Mouse (Mus musculus): ENCODE results near the gene Zscan10. TPM values are rescaled to one million over a fixed set of nuclear protein-coding genes. Genes with fewer than 3 reads are reported as not detected.
"Not testable (repeated sequence)": the region's sequence is repeated elsewhere in the genome, so short reads cannot be mapped to it uniquely, and the experiment has no call there.

The Zscan10 gene
- total RNA-seq, 1 experiment from 2014 or later: not detected

DNA sequence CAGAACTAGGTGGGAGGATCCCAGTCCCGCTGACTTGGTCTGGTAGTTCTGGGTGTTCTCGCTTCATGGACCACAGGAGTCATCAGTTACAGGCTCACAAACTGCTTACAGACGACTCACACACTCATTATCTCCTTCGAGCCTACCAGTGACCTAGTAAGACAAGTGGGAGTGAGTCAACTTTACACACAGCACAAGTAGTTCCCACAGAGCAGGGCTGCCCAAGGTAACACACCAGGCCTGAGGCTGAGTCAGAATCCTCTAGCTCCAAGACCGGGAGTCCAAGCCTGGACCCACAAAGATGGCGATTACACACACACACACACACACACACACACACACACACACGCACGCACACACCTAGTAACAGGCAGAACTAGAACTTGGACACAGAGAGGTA is 15.9 kb upstream of the Zscan10 start:
- ATAC-seq (replicated peaks; ENCODE audit: insufficient number of reproducible peaks, low FRiP score, low TSS enrichment, poor library complexity, severe bottlenecking): no peak

DNA sequence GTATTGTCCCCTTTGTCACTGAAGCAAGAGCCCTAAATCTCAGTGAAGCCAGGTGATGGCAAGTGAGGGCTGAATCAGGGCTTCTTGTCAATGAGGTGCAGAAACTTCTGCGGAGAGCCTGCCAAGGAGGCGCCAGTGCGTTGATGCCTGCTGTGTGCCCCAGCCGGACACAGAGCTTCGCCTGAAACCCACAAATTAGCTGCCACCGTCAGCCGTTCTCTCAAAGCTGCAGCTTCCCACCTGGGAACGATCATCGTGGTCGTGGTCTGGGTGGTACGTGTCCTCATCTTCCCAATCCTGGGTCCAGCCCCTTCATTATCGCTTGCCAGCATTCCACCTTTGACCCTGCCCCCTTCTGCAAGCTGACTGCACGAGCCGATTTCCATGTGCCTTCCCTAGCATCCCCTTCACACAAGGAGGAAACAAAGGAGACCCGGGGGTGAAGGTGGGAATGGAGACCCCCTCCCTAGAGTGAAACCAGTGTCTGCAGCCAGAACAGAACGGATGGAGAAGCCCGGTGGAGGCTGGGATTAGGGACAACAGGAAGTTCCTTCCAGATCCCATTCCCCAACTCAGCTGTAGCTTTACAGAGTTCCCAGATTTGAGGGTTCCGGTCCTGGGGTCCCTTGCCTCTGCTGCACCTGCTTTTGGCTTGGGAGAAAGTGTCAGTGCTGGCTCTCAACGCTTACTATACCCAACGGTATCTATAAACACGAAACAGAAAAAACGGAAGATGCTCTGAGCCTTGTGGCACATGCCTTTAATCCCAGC is 14.8 kb upstream of the Zscan10 start:
- ATAC-seq (replicated peaks; ENCODE audit: insufficient number of reproducible peaks, low FRiP score, low TSS enrichment, poor library complexity, severe bottlenecking): no peak

DNA sequence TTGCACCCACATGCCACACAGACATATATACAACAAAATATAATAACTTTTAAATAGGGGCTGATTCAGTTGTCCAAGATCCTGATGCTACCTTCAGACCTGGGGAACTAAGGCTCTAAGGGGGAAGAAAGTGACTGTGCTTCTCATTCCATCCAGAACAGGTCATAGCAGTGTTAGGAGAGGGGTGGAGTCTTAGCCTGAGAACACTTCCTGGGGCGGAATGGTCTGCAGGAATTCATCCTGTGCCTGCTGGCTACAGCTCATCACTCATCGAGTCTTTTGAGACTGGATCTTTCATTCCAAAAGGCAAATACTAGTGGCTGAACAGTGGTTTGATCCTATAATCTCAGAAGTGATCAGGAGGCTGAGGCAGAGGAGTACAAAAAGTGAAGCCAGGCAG is 13.4 kb upstream of the Zscan10 start:
- ATAC-seq (replicated peaks; ENCODE audit: insufficient number of reproducible peaks, low FRiP score, low TSS enrichment, poor library complexity, severe bottlenecking): no peak

DNA sequence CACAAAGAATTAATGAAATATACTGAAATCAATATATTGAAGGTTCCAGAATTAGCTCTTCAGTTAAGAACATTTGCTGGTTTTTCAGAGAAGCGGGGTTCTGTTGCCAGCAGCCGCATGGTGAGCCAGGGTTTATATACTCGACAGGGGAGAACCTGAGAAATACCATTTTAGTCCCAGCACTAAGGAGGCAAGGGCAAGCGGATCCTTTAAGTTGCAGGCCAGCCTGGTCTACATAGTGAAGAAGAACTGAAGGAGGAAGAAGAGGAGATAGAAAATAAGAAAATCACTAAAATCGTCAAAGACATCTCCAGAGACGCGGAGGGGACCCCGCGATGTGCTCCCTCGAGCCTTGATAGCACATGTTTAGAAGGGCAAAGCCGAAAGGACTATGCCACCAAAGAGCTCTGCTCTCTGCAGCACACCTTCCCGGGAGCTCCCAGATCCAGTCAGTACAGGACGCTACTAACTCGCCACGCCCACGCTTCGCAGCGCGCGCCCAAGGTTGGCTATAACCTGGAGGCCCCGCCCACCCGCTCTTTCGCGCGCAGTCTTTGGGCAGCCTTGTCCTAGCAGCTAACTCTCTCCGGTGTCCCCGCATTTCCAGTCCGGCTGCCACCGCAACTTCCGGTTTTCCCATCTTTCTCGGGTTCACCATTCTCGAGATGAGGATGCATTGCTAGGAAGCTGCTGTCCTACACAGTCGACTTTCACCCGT is 8.3 kb upstream of the Zscan10 start:
- peak; percentile 81 for ATAC-seq (replicated peaks; ENCODE audit: insufficient number of reproducible peaks, low FRiP score, low TSS enrichment, poor library complexity, severe bottlenecking)

DNA sequence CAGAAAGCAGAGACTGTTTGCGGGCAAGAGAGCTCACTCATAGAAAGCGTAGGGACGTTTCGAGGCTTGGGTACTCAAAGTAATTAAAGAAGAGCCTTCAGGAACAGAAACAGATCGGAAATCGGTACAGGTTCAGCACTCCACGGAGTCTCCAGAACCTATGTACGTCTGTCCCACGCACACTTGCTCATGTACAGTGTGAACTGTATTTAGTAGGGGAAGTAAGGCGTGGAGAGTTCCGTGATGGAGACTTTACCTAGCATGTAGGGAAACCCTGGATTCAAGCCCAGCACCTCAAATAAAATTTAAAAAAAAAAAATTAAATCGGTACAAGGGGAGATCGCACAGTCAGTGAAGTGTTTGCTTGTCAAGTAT is 7.7 kb upstream of the Zscan10 start:
- no peak for ATAC-seq (replicated peaks; ENCODE audit: insufficient number of reproducible peaks, low FRiP score, low TSS enrichment, poor library complexity, severe bottlenecking)

DNA sequence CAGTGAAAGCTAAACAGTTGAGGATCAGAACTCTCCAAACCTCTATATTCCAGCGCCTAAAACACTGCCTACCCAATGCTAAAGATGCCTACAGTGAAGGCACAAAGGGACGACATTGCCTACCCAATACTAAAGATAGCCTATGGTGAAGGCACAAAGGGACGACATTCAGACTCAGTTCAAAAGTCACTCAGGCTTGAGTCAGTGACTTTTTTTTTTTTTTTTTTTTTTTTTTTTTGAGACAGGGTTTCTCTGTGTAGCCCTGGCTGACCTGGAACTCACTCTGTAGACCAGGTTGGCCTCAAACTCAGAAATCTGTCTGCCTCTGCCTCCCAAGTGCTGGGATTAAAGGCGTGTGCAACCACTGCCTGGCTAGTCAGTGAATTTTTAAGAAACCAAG is 5.5 kb upstream of the Zscan10 start:
- not testable (repeated sequence) for ATAC-seq (replicated peaks; ENCODE audit: insufficient number of reproducible peaks, low FRiP score, low TSS enrichment, poor library complexity, severe bottlenecking)

DNA sequence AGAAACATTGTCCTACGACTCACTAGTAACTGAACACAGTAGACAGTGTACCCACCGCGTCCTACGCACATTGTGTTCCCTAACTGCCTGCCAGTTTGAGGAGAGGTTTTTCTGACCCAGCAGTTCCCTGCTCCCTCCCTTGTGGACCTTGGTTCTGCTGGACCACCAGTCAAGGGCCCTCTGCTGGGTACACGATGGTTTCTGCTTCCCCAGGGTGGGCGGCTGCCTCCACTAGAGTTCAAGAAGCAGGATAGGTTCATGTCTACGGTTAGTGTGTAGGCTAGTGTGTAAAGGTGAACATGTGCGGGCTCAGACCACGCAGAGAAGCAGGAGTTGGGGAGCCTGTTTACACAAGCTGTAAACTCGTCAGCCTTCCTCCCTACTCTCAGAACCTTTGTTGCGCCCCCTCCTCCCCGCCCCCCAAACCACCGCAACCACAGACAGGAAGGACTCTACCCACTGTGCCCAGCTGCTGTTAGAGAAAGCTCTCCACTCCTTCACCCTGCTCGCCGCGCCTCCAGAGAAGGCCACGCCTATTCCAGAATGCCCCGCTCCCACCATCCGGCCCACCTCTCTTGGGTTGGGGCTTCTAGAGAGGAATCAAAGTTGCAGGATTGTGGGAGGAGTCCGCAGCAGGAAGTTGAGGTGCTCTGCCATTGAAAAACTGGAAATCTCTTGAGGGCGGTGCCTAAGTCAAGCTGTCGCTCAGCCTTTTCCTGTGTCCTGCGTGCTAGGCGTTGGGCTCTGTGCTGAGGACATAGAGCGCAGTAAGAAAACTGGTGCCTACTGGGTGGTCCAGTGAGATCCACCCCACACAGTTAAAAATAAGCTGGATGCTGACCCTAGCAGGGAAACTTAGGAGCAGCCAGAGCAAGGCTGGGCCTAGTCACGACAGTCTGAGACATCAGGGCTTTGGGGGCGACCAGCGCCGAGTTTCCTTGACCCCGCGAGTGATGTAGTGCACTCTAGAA is 1.8 kb upstream of the Zscan10 start, which contains the start of gene Zfp13:
Gene Zfp13 (minus strand): TSS at position 906 of the 971 bp plus-strand sequence.
- ATAC-seq (replicated peaks; ENCODE audit: insufficient number of reproducible peaks, low FRiP score, low TSS enrichment, poor library complexity, severe bottlenecking): peak; percentile 82

DNA sequence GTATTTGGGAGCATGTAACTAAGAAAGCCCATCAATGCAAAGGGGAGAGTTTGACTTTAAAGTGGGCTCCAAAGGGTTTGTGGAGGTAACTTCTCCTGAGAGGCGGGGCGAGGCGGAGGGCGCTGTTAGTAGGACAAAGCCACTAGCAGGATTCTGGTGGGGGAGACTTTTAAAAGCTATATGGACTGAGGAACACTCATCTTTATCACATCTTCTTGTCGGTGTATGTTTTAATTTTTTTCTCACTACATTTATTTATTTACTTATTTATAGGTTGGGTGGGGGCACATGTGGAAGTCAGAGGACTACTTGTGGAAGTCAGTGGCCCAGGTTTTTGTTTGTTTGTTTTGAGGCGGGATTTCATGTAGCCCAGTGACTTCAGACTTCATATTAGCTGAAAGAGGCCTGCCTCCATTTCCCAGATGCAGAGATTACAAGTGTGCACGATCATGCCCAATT is 1.0 kb upstream of the Zscan10 start:
- no peak for ATAC-seq (replicated peaks; ENCODE audit: insufficient number of reproducible peaks, low FRiP score, low TSS enrichment, poor library complexity, severe bottlenecking)

DNA sequence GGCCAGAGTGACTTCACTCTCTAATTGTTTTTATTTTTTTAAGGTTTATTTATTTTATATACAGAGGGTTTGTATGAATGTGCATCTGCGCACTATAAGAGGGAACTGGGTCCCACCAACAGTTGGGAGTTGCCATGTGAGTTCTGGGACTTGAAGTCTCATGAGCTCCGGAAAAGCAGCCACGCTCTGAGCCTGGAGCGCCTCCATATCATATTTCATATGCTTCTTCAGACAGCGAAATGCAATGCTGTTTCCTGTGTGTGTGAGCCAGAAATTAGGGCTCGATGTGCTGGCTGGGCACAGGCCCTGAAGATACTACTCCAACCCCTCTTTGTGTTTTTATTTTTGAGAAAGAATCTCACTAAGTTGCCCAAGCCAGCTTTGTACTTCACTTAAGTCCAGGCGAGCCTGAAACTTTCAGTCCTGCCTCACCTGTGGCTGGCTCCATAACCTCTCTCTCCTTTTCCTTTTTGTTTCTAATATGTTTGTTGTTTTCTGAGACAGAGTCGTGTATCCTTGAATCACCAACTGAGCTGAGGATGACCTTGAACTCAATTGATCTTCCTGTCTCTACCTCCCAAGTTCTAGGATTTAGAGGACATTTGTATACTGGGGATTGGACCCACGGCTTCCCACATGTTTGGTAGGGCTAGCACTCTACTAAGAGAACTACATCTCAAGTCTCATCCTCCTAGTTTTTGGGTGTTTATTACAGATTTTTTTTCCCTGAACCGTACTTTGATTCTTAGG is 1.4 kb downstream of the Zscan10 start:
- ATAC-seq (replicated peaks; ENCODE audit: insufficient number of reproducible peaks, low FRiP score, low TSS enrichment, poor library complexity, severe bottlenecking): no peak

DNA sequence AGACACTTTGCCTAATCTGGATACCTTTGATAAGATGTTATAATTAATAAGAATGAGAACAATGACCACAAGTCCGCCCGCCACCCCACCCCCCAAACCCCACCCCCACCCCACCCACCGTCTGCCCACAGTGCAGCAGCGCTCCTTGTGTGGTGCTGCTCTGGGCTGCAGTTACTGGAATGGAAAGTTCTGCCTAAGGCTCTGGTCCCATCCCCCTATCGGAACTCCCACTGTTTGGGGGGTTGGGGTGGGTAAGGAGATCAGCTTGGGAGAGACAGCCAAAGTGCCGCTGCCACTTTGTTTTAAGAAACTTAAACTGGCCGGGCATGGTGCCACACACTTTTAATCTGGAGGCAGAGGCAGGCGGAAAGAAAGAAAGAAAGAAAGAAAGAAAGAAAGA is 2.4 kb downstream of the Zscan10 start:
- no peak for ATAC-seq (replicated peaks; ENCODE audit: insufficient number of reproducible peaks, low FRiP score, low TSS enrichment, poor library complexity, severe bottlenecking)

DNA sequence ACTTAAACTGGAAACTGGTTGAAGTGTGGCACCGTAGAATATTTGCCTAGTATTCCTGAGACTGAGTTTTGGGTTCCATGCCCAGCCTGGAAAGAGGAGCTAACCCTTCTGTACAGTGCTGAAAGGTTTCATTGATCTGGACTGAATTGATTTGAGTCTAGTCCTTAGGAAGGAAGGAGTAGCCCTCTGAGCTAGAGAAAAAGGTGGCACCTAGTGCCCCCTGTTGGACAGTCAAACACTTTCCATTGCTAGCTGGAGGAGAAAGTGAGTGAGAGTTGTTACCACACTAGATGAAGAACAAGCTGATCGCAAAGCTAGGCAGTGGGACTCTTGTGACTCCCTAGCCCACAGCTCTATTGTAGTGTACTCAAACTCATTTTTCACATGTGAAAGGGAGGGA is 2.9 kb downstream of the Zscan10 start:
- no peak for ATAC-seq (replicated peaks; ENCODE audit: insufficient number of reproducible peaks, low FRiP score, low TSS enrichment, poor library complexity, severe bottlenecking)

DNA sequence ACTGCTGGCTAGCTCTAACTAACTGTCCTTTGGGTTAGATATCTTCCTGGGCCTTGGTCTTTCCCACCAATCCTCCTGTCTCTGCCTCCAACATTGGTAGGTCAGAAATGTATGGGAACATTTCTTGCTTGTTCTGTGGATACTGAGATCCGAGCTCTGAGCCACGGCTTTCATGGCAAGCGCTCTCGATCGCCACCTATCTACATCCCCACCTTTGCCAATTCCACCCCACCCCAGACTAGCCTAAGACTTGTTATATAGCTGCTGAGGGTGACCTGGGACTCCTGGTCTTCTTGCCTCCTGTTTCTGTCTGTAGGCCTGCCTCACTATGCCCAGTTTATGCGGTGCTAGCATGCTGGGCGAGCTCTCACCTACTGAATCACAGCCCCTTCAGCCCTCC is 3.7 kb downstream of the Zscan10 start:
- ATAC-seq (replicated peaks; ENCODE audit: insufficient number of reproducible peaks, low FRiP score, low TSS enrichment, poor library complexity, severe bottlenecking): no peak

DNA sequence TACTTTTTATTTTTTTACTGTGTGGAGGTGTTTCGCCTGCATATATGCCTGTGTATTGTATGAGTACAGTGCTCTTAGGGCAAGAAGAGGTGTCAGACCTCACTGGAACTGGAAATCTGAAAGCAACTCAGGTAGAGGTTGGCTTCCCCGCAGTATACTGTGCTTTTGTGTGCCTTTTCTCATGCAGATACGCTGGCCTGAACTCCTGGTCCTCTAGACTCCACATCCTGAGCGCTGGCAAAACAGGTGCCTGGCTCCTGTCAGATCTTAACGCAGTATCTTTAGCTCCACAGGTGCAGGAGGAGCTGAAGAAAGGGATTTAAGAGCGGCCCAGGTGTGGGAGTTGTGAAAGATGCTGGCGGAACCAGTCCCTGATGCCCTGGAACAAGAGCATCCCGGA is 4.6 kb downstream of the Zscan10 start:
- ATAC-seq (replicated peaks; ENCODE audit: insufficient number of reproducible peaks, low FRiP score, low TSS enrichment, poor library complexity, severe bottlenecking): no peak

DNA sequence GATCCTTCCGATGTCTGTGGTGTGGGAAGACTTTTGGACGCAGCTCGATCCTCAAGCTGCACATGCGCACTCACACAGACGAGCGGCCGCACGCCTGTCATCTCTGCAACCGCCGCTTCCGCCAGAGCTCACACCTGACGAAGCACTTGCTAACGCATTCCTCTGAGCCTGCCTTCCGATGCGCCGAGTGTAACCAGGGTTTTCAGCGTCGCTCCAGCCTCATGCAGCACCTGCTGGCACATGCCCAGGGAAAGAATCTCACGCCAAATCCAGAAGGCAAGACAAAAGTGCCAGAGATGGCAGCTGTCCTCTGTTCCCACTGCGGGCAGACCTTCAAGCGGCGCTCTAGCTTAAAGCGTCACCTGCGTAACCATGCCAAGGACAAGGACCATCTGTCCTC is 9.0 kb downstream of the Zscan10 start:
- no peak for ATAC-seq (replicated peaks; ENCODE audit: insufficient number of reproducible peaks, low FRiP score, low TSS enrichment, poor library complexity, severe bottlenecking)

DNA sequence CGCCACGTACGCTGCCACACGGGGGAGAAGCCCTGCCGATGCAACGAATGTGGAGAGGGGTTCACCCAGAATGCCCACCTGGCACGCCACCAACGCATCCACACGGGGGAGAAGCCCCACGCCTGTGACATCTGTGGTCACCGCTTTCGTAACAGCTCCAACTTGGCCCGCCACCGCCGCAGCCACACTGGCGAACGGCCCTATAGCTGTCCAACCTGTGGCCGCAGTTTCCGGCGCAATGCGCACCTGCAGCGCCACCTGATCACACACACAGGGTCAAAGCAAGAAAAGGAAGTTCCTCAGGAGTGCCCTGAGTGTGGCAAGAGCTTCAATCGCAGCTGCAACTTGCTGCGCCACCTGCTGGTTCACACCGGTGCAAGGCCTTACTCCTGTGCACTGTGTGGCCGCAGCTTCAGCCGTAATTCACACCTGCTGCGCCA is 9.7 kb downstream of the Zscan10 start:
- peak; percentile 88 for ATAC-seq (replicated peaks; ENCODE audit: insufficient number of reproducible peaks, low FRiP score, low TSS enrichment, poor library complexity, severe bottlenecking)

DNA sequence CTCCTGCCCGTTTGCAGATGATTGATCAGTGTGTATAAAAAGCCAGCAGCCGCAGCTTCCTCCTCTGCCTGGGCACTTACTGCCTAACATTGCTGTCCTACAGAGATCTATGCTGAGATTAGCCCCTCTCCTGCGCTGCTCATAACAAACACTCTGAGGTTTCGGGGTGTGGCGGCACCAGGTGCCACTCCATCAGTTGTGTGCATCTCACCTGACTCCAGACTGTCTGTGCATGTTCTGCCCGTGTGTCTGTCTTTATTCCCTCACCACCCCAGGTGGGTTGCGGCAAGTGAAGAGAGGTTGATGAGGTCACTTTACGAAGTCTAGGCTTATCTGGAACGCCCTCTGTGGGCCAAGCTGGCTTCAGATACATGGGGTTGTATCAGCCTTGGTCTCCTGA is 16.4 kb downstream of the Zscan10 start:
- no peak for ATAC-seq (replicated peaks; ENCODE audit: insufficient number of reproducible peaks, low FRiP score, low TSS enrichment, poor library complexity, severe bottlenecking)

DNA sequence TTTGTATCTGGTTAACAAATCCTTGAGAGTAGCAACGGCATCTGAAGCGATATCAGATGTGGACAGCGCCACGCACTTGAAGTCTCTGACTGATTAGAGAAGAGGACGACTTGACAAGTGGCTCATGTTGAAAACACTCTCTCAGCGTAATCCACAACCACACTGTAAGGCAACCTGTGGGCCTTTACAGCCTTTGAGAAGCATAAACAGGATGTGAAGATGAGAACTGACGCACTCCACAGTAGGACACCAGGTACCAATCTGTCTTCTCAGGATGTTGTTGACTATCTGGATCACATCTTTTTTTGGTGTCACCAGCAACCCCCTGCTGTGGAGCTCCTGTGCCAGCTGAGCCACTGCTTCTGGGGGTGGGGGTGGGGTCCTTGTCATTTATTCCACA is 19.7 kb downstream of the Zscan10 start:
- no peak for ATAC-seq (replicated peaks; ENCODE audit: insufficient number of reproducible peaks, low FRiP score, low TSS enrichment, poor library complexity, severe bottlenecking)

DNA sequence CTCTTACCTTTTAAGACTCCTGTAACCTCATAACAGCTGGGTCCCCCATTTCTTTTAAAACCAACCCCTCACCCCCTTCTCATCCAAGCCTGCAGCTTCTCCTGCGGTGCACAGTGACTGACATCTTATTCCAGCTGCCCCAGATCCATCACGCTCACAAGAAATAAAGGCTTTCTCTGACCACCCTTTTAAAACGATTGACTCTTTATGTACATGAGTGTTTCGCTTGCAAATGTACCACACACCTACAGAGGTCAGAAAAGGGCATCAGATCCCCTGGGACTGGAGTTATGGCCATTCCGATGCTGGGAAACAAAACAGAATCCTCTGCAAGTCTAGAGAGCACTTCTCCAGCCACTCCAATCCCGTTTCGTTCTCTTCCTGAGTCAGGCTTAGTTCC is 27.2 kb downstream of the Zscan10 start:
- no peak for ATAC-seq (replicated peaks; ENCODE audit: insufficient number of reproducible peaks, low FRiP score, low TSS enrichment, poor library complexity, severe bottlenecking)
